Mouse (Mus musculus): Measurements from ENCODE around the gene Ccl8. TPM values are rescaled to one million over a fixed set of nuclear protein-coding genes. Genes with fewer than 3 reads are reported as not detected.

Gene Ccl8
- polyA plus RNA-seq, 1 experiment from 2014 or later, result 1.0 TPM

- Histone ChIP-seq H3K4me1 (ENCODE audit: control insufficient read depth, insufficient read depth, low read length) (no peaks in the 10 kb centered on the region), H3K4me2 (ENCODE audit: low read depth, low read length) (no peak overlapping the region), H3K36me3 (ENCODE audit: control insufficient read depth, insufficient read depth) (no peaks in the 10 kb centered on the region), H3K27me3 (ENCODE audit: control insufficient read depth, insufficient read depth, low read length) (no peaks in the 10 kb centered on the region), H3K9ac (ENCODE audit: low read length) (no peak overlapping the region), H3K27ac (ENCODE audit: low read length) (no peak overlapping the region), H3K4me3 (ENCODE audit: low read length) (no peak overlapping the region), H3K9me3 (replicated peaks; ENCODE audit: control insufficient read depth, low read length) (no peaks in the 10 kb centered on the region)
- ATAC-seq (replicated peaks; ENCODE audit: extremely low read depth, insufficient read depth, low FRiP score), result no peak
- 52% methylated on average over 7 of the region's 7 CpGs for WGBS
Observed at GRCm38 (mm10) chr11:82139492-82140094, 24.6 kb downstream of the Ccl8 start.

GRCm38 (mm10) chr11:82159126-82159525, 44.1 kb downstream of the Ccl8 start:
- no peak for ATAC-seq (replicated peaks; ENCODE audit: extremely low read depth, insufficient read depth, low FRiP score)
- Histone ChIP-seq H3K4me1 (ENCODE audit: control insufficient read depth, insufficient read depth, low read length) (no peaks in the 10 kb centered on the region), H3K36me3 (ENCODE audit: control insufficient read depth, insufficient read depth) (no peaks in the 10 kb centered on the region), H3K9ac (ENCODE audit: low read length) (no peak overlapping the region), H3K4me2 (ENCODE audit: low read depth, low read length) (no peak overlapping the region), H3K4me3 (ENCODE audit: low read length) (no peak overlapping the region), H3K27ac (ENCODE audit: low read length) (no peak overlapping the region), H3K9me3 (replicated peaks; ENCODE audit: control insufficient read depth, low read length) (no peaks in the 10 kb centered on the region), H3K27me3 (ENCODE audit: control insufficient read depth, insufficient read depth, low read length) (no peaks in the 10 kb centered on the region)
- 89% methylated on average over 2 of the region's 2 CpGs for WGBS

GRCm38 (mm10) chr11:82163285-82163684, 48.3 kb downstream of the Ccl8 start:
- Histone ChIP-seq H3K4me1 (ENCODE audit: control insufficient read depth, insufficient read depth, low read length) (no peaks in the 10 kb centered on the region), H3K9ac (ENCODE audit: low read length) (no peak overlapping the region), H3K4me2 (ENCODE audit: low read depth, low read length) (no peak overlapping the region), H3K36me3 (ENCODE audit: control insufficient read depth, insufficient read depth) (no peaks in the 10 kb centered on the region), H3K9me3 (replicated peaks; ENCODE audit: control insufficient read depth, low read length) (no peaks in the 10 kb centered on the region), H3K4me3 (ENCODE audit: low read length) (no peak overlapping the region), H3K27me3 (ENCODE audit: control insufficient read depth, insufficient read depth, low read length) (no peaks in the 10 kb centered on the region), H3K27ac (ENCODE audit: low read length) (no peak overlapping the region)
- no peak for ATAC-seq (replicated peaks; ENCODE audit: extremely low read depth, insufficient read depth, low FRiP score)
- WGBS, result 70% methylated on average over 8 of the region's 8 CpGs

Other genes starting within 250 kb of the Ccl8 start
- gene Asic2, start 146.7 kb upstream of the Ccl8 start, polyA plus RNA-seq (2015; fragmentation: Nextera tagmentation; extraction: Ambion mirVana), result not detected in 2 replicates
- gene Ccl2, start 79.6 kb upstream of the Ccl8 start, polyA plus RNA-seq (2015; fragmentation: Nextera tagmentation; extraction: Ambion mirVana), result 9.1 and 12.3 TPM in 2 replicates
- gene Gm17268, start 76.6 kb upstream of the Ccl8 start, polyA plus RNA-seq (2015; fragmentation: Nextera tagmentation; extraction: Ambion mirVana), result not detected in 2 replicates
- gene Ccl7, start 69.5 kb upstream of the Ccl8 start, polyA plus RNA-seq (2015; fragmentation: Nextera tagmentation; extraction: Ambion mirVana), result 3.4 and 6.0 TPM in 2 replicates
- gene Ccl11, start 57.4 kb upstream of the Ccl8 start, polyA plus RNA-seq (2015; fragmentation: Nextera tagmentation; extraction: Ambion mirVana), result 3.3 and 5.0 TPM in 2 replicates
- 1.7 TPM in 2 replicates for gene Ccl12, start 13.3 kb upstream of the Ccl8 start, polyA plus RNA-seq (2015; fragmentation: Nextera tagmentation; extraction: Ambion mirVana)
- gene Ccl1, start 190.5 kb downstream of the Ccl8 start, polyA plus RNA-seq (2015; fragmentation: Nextera tagmentation; extraction: Ambion mirVana), result 0.30 TPM in 1 of 2 replicates, not detected in the other

All from heart, embryonic 16.5 days (tissue).